Mouse (Mus musculus) splenic B cell, adult 2 months (primary cell): ENCODE results near the gene Armc3.
"Not testable (repeated sequence)": the region's sequence is repeated elsewhere in the genome, so short reads cannot be mapped to it uniquely, and the experiment has no call there.

Source experiments
- DNase-seq: peaks from one replicate; pipeline ENCODE4 v3.0.0-alpha.2; 2011; ENCODE audit warnings: low read depth, low spot score
- H3K27me3 ChIP-seq: 2 replicates; pipeline ENCODE4 v1.6.1; 2012; ENCODE audit warnings: mild to moderate bottlenecking, low read length, moderate library complexity, mixed read lengths; ENCODE audit not compliant: control insufficient read depth, poor library complexity, insufficient read depth, severe bottlenecking
- H3K36me3 ChIP-seq: 2 replicates; pipeline ENCODE4 v1.6.1; 2012; ENCODE audit warnings: mild to moderate bottlenecking, low read length, moderate library complexity, mixed read lengths; ENCODE audit not compliant: control insufficient read depth, poor library complexity, insufficient read depth, severe bottlenecking

The Armc3 gene

DNA sequence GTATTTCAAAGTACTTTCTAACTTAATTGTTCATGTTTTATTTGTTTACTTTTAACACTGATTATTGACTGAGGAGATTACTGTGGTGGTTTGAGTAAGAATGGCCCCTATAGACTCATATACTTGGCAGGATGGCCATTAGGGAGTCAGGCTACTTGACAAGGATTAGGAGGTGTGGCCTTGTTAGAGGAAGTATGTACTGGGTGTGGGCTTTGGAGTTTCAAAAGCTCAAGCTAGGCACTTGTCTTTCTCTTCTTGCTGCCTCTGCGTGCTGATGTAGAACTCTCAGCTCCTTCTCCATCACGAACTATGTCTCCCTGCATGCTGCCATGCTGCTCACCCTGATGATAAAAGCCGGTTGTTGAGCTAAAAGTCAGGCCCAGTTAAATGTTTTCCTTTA, 111.4 kb downstream of the Armc3 start:
- DNase-seq: no peak
- H3K36me3 ChIP-seq: no peaks in the 10 kb centered on the region
- H3K27me3 ChIP-seq: no peaks in the 10 kb centered on the region

DNA sequence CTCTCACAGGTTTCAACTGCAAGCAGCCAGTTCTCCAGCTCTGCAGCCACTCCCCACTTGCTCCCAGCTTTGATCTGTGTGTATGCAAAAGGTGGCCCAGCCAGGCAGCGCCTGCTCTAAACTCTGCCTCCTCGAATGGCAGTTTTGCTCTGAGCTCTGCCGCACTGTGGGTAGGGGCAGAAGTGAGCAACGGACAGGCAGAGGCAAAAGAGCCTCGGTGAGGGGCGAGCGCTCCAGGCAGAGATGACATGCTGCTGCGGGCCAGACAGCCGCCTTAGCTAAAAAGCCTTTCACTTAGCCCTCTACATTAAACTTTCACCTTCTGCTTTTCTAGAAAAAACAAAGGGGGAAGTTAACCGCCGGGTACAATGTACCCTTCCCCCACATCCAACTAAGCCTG, 117.0 kb downstream of the Armc3 start:
- Histone ChIP-seq H3K36me3 (no peaks in the 10 kb centered on the region), H3K27me3 (no peaks in the 10 kb centered on the region)
- peak; percentile 22 for DNase-seq

DNA sequence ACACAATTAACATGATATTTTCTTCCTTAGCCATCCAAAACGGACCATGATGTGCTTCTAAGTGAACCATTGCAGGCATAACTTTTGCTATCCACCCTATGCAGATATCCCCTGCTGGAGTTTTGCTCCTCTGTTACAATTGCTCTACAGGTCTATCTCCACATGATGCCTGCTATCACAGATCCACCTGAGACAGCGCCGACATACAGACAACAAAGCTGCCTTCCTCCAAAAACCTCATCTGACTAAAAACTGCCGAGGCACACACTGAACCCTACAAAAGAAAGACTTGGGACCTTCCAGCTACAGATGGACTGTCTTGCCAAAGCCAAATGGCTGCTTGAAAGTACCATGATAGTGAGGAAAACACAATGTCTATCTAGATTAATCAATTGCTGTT, 117.6 kb downstream of the Armc3 start:
- no peaks in the 10 kb centered on the region for H3K27me3 ChIP-seq

DNA sequence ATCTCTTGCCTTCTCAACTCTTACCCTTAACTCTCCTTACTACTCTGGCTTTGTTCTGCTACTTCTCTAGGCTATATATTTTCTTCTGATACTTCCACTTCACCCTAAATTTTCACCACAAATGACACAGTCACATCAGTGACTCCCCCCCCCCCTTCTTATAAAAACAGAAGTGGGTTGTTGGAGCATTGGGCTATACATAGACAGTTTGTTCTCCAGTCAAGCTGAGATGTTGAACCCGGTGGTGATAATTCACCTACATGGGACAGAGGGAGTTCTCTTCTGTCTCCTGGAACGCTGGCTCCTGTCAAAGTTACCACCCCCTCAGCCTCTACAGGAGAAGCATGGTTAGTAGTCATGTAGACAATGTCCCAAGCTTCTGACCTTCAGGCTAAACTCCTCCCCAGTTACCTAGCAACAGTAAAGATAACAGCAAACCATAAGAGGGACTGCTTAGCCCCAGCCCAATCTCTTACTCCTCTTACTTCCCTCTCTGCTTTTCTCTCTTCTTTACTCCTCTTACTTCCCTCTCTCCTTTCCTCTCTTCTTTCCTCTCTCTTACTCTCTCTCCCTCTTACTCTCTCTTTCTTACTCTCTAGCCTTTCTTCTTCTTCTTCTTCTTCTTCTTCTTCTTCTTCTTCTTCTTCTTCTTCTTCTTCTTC, 118.2 kb downstream of the Armc3 start:
- not testable (repeated sequence) for H3K27me3 ChIP-seq, H3K36me3 ChIP-seq
- peak; percentile 46 for DNase-seq

More for the DNA sequence above, 117.6 kb downstream of the Armc3 start:
- DNase-seq: no peak
- no peaks in the 10 kb centered on the region for H3K36me3 ChIP-seq

DNA sequence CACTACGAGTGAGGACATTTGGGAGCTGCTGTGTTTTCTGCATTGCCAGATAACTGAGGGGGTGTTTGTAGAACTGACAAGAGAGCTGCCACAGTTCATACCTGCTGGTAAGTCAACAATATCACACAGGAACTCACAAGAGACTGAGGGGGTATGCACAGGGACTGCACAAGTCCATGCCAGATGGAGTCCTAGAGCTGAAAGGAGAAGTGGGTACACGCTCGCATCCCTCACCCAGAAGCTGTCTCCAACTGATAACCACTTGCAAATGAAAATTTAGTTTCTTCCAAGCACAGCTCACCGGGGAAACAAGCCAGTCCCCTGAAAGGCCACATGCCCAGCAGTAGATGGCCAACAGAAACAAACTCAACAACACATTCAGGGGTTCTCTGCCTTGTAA, 119.4 kb downstream of the Armc3 start:
- no peaks in the 10 kb centered on the region for H3K36me3 ChIP-seq
- peak; percentile 9 for DNase-seq
- no peaks in the 10 kb centered on the region for H3K27me3 ChIP-seq

DNA sequence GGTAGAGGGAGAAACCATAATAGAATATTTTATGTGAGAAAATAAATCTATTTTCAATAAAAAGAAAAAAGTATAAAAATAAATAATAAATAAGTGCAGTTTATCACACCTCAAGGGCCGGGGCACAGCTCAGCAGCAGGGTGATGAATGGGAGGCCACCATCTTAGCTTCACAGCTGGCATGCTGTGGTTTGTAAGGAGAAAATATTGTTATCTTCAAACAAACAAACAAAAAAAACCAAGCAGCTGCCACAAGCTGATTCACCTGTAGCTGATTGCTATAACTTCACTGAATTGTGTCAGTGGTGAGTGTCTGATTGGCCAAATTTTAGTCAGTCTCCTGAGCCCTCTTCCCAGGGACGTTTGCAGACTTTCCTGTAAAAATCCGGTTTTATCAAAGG, 120.2 kb downstream of the Armc3 start:
- Histone ChIP-seq H3K36me3 (no peaks in the 10 kb centered on the region), H3K27me3 (no peaks in the 10 kb centered on the region)
- DNase-seq: no peak

DNA sequence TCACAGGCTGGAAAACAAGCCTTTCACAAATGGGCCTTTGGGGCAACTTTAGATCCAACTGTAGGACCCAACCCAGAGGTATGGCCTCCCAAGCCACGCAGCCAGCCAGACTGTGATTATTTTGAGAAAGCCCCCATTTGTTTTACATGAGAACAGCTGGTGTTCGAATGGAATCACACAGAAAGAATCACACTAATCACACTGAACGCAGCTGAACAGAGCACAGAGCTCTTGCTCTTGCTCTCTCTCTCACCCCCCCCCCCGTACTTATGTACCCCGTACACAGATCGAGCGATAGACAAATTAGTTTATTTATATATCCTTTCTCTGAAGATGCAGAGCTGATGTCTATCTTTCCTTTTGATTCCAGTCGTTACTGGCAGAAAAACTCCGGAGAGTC, 123.3 kb downstream of the Armc3 start:
- no peak for DNase-seq
- H3K36me3 ChIP-seq: no peaks in the 10 kb centered on the region
- H3K27me3 ChIP-seq: no peaks in the 10 kb centered on the region

DNA sequence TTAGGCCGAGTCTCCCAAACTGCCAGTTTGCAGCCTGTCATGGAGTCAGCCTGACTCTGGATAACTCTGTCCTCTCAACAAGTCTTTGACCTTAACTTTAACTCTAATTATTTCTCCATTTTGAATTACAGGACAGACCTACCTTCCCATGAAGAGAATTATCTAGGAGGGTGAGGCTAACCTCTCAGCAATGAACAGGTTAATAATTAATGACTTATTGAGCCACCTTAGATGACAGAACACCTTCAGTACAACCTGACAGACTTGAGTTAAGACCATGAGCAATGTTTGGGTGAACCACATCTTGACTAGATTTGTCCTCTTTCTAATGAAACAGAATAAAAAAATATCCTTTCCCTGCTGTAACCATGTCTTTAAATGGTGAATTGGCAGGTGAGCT, 127.3 kb downstream of the Armc3 start:
- no peaks in the 10 kb centered on the region for H3K27me3 ChIP-seq

DNA sequence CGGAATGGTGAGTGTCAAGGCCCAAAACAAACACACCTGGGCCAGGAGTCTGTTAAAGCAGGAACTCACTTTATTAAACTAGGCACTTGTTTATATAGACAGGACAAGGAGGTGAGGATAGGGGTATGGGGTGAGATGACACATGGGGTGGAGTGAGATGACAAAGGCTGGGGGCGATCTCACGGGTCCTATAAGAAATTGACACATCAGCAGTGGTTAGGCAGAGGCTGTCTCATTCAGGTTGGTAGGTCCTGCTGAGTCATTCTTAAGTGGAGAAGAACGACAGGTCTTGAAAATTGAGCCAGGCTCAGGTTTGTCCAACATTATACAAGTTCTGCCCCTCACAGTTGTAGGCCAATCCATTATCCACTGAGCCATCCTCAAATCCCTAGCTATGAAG, 128.7 kb downstream of the Armc3 start:
- Histone ChIP-seq H3K27me3 (no peaks in the 10 kb centered on the region), H3K36me3 (no peaks in the 10 kb centered on the region)
- DNase-seq: no peak

More for the DNA sequence above, 127.3 kb downstream of the Armc3 start:
- no peak for DNase-seq
- no peaks in the 10 kb centered on the region for H3K36me3 ChIP-seq

DNA sequence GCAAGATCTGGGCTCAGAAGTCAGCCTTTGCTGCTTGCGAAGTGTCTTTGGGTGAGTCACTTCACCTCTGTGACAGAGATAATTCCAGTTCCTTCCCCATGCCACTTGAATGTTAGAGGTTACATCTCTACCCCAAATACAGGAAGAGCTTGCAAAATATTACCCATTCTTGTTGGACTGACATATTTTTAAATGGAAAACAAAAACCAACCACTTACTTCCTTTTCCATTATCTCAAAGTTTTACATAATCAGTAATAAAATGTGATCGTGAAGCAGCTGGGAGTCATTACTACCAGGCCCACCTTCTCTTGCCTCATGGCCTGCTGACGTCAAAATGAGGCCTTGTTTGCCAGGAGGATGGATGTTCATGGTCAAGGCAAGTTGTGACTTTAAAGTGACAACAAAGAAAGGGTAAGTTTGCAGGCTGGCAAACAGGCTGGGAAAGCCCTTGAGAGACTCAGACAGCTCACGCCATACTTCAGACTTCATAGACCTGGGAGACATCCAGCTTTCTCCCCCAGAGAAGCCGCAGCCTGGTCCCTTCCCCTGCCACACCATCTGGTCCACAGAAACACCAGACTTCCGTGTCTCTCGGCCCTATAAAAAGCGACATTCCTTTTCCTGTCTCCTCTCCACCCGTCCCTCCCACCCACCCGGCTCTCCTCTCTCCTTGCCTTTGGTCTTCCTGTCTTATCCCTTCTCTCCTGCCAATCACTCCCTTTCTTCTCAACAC, 145.0 kb downstream of the Armc3 start:
- no peaks in the 10 kb centered on the region for H3K27me3 ChIP-seq
- no peaks in the 10 kb centered on the region for H3K36me3 ChIP-seq
- DNase-seq: no peak

DNA sequence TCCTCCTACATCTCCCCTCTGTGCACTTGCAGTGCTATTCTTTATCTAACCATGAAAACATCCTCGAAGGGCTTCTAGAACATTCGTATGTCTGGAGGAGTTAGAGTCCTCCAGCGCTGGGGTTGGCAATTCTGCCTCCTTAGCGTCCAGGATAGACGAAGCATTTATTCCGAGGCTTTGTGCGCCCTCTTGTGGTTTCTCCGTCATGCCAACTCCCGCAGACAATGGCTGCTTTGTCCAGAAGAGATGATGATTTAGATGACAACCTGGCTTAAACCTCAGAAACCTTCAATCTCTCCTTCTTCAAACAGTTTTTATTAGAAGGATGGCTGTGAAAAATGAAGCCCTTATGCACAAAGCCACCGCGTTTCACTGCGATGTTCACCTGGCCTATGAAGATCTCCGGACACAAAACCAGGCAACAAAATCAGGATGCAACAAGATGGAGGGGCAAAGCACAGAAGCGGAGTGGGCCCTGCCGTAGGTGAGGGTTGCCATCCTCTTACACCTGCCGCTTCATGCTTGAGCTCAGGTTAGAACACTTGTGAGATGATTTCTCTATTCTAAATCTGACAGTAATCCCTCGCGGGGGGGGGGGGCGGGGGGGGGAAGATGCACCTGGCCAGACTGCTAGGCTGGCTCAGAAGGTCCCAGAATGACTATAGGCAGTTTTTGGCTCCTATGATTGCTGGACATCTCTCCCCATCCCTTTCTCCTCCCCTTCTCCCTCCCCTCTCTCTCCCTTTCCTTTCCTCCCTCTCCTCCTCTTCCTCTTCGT, 145.7 kb downstream of the Armc3 start:
- DNase-seq: peak; percentile 91
- no peaks in the 10 kb centered on the region for H3K36me3 ChIP-seq
- no peaks in the 10 kb centered on the region for H3K27me3 ChIP-seq

DNA sequence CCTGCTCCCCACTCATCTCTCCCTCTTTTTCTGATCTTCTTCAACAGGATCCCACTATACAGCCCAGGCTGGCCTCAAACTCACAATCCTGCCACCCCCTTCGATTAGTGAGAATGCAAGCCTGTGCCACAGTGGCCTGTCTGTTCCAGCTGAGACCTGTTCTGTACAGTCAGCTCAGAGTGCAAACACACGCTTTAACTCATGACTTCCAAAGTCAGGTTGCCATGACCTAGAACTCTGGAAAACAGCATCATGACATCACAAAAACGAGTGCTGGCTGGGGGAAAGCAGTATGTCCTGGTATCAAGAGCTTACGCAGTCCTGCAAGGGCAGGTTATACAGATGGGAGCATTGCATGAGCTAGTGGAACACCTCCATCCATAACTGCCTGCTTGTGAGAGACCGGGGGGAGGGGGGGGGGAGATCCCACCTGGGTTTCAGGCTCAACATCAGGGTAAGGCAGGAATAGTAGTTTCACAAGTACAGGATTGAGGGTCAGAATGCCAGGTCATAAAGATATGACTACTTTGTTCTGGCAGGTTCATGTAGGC, 146.4 kb downstream of the Armc3 start:
- Histone ChIP-seq H3K36me3 (no peaks in the 10 kb centered on the region), H3K27me3 (no peaks in the 10 kb centered on the region)
- DNase-seq: no peak

DNA sequence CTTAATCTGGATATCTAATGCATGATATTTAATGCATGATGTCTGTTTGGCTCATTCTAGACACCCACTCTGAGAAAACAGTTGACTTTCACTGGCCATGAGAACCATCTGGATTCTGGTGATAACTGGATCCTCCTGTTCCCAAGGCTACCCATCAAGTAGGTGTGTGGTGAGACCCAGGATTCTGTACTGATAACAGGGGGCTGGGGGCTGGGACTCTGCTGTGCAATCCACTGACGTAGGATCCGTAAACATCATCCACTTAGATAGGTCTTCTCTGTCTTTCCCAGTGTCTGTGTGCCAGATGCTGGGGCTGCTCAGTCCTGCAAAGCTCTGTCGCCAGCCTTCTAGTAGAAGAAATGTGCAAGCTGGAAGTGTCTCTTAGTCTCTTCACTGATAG, 149.4 kb downstream of the Armc3 start:
- Histone ChIP-seq H3K36me3 (no peaks in the 10 kb centered on the region), H3K27me3 (no peaks in the 10 kb centered on the region)
- no peak for DNase-seq

DNA sequence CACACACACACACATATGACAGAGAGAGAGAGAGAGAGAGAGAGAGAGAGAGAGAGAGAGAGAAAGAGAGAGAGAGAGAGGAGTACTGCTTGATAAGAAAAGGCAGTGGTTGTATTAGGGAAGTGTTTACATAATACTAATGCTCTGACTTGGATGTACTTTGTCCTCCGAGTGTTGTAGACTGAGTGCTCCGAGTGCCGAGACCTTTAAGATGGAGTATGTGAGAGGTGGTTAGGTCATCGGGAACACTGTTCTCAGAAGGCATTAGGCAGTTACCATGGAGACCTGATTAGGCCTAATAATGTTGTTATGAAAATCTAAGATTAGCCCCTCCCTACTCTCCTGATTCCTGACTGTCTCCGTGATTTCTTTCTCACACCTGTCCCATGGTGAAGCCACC, 151.1 kb downstream of the Armc3 start:
- DNase-seq: no peak
- Histone ChIP-seq H3K36me3 (no peaks in the 10 kb centered on the region), H3K27me3 (no peaks in the 10 kb centered on the region)
